Mouse (Mus musculus): Measurements from ENCODE around the gene Gm8926. TPM values are rescaled to one million over a fixed set of nuclear protein-coding genes. Genes with fewer than 3 reads are reported as not detected.

The Gm8926 gene
- polyA plus RNA-seq (2012; rRNA removed; ENCODE audit: low replicate concordance), result not detected in 2 replicates

GRCm38 (mm10) chr5:11770248-11770647 lies at the start of gene Gm8926:
Gene Gm8926, plus strand, starts transcription at chr5:11770548.

Other genes with a start within 250 kb of the Gm8926 start
- not detected in 2 replicates for gene Gm6460, start 175.6 kb upstream of the Gm8926 start, polyA plus RNA-seq (2012; rRNA removed; ENCODE audit: low replicate concordance)
- gene Gm8922, start 88.6 kb upstream of the Gm8926 start, polyA plus RNA-seq (2012; rRNA removed; ENCODE audit: low replicate concordance), result not detected in 2 replicates
- not detected in 2 replicates for gene Gm6465, start 75.0 kb downstream of the Gm8926 start, polyA plus RNA-seq (2012; rRNA removed; ENCODE audit: low replicate concordance)
- not detected in 2 replicates for gene 4933402N22Rik, start 147.5 kb downstream of the Gm8926 start, polyA plus RNA-seq (2012; rRNA removed; ENCODE audit: low replicate concordance)